Mouse (Mus musculus) CH12.LX (cell line): ENCODE data around the gene Fgd1. TPM values are rescaled to one million over a fixed set of nuclear protein-coding genes. Genes with fewer than 3 reads are reported as not detected.
A peak's percentile ranks its signal among the peaks of the same experiment; 100 is the strongest.

ENCODE experiments used
- DNase-seq: peaks from one replicate; pipeline ENCODE4 v3.0.0-alpha.2; 2013; ENCODE audit errors: extremely low read depth
- H3K27ac ChIP-seq: 2 replicates; pipeline ENCODE4 v1.5.1; 2012; ENCODE audit warnings: low read depth, mild to moderate bottlenecking, control low read depth, moderate library complexity; ENCODE audit not compliant: insufficient read depth
- H3K27me3 ChIP-seq: replicated peaks from 2 replicates; pipeline ENCODE3; 2012; ENCODE audit warnings: inconsistent platforms
- H3K36me3 ChIP-seq, 2 experiments: replicated peaks in 1 of 2; 2 replicates each; pipeline versions ENCODE3 to v1.6.1; 2012; ENCODE audit warnings: inconsistent platforms in 1 of 2, low read length in 1 of 2, mild to moderate bottlenecking in 1 of 2, mixed read lengths in 1 of 2, moderate library complexity in 1 of 2; ENCODE audit not compliant: control insufficient read depth in 1 of 2, insufficient read depth in 1 of 2
- H3K4me1 ChIP-seq, 2 experiments: 2 replicates each; pipeline ENCODE4 v1.6.1; 2012; ENCODE audit warnings: inconsistent platforms in 1 of 2, moderate library complexity in 1 of 2; ENCODE audit not compliant: insufficient read depth in 2 of 2, control insufficient read depth in 1 of 2
- H3K4me2 ChIP-seq: 2 replicates; pipeline ENCODE4 v1.6.1; 2012; ENCODE audit warnings: low read depth, mild to moderate bottlenecking, control low read depth; ENCODE audit not compliant: poor library complexity, insufficient read depth, severe bottlenecking
- H3K4me3 ChIP-seq, 3 experiments: fragments of 150-350 bp in 1 of 3; sonication (generic) in 1 of 3; replicated peaks in 1 of 3; 2 replicates each; pipeline versions ENCODE3 to v1.5.1; 2011 to 2012; ENCODE audit warnings: low read depth in 2 of 3, low read length in 2 of 3, mild to moderate bottlenecking in 2 of 3, moderate library complexity in 2 of 3, control low read depth in 1 of 3, improper control_type of control experiment in 1 of 3, inconsistent platforms in 1 of 3, mixed read lengths in 1 of 3; ENCODE audit not compliant: poor library complexity in 1 of 3
- H3K79me2 ChIP-seq: replicated peaks from 2 replicates; pipeline ENCODE4 v1.6.1; 2012; ENCODE audit warnings: mild to moderate bottlenecking, moderate library complexity; ENCODE audit not compliant: control insufficient read depth, poor library complexity, insufficient read depth, severe bottlenecking; ENCODE audit errors: extremely low read depth
- H3K9ac ChIP-seq: 2 replicates; pipeline ENCODE4 v1.6.1; 2012; ENCODE audit warnings: low read depth, mild to moderate bottlenecking, control low read depth, moderate library complexity; ENCODE audit not compliant: insufficient read depth
- H3K9me3 ChIP-seq: replicated peaks from 2 replicates; pipeline ENCODE3; 2012; ENCODE audit warnings: low read length, inconsistent platforms, mixed read lengths
- CHD1 ChIP-seq: IDR thresholded peaks from 2 replicates; pipeline ENCODE4 v1.6.1; 2012; ENCODE audit warnings: low read depth, low read length, improper control_type of control experiment, inconsistent platforms
- CHD2 ChIP-seq: IDR thresholded peaks from 2 replicates; pipeline ENCODE4 v1.6.1; 2011; ENCODE audit warnings: low read length, improper control_type of control experiment
- CTCF ChIP-seq, 2 experiments: IDR thresholded peaks in 1 of 2; conservative IDR thresholded peaks in 1 of 2; 2 replicates each; pipeline ENCODE4 v1.5.1; 2011 to 2012; ENCODE audit warnings: low read depth in 2 of 2, low read length in 2 of 2, improper control_type of control experiment in 1 of 2, inconsistent platforms in 1 of 2, mild to moderate bottlenecking in 1 of 2, moderate library complexity in 1 of 2
- E2F4 ChIP-seq: IDR thresholded peaks from 2 replicates; pipeline ENCODE4 v1.6.1; 2011; ENCODE audit warnings: low read depth, low read length, improper control_type of control experiment; ENCODE audit not compliant: insufficient replicate concordance
- ELF1 ChIP-seq: IDR thresholded peaks from 2 replicates; pipeline ENCODE4 v1.6.1; 2014; ENCODE audit warnings: low read depth, mild to moderate bottlenecking, inconsistent platforms, low read length, improper control_type of control experiment
- EP300 ChIP-seq: IDR thresholded peaks from 2 replicates; pipeline ENCODE4 v1.6.1; 2011; ENCODE audit warnings: low read length, improper control_type of control experiment
- ETS1 ChIP-seq: conservative IDR thresholded peaks from 2 replicates; pipeline ENCODE4 v1.6.1; 2012; ENCODE audit warnings: low read depth, mild to moderate bottlenecking, inconsistent platforms, low read length, improper control_type of control experiment, moderate library complexity
- GABPA ChIP-seq: IDR thresholded peaks from 2 replicates; pipeline ENCODE4 v1.6.1; 2012; ENCODE audit warnings: low read depth, low read length, improper control_type of control experiment, inconsistent platforms; ENCODE audit not compliant: insufficient replicate concordance
- HCFC1 ChIP-seq: IDR thresholded peaks from 2 replicates; pipeline ENCODE4 v1.6.1; 2012; ENCODE audit warnings: low read depth, mild to moderate bottlenecking, inconsistent platforms, low read length, improper control_type of control experiment
- JUN ChIP-seq: IDR thresholded peaks from 2 replicates; pipeline ENCODE4 v1.6.1; 2011; ENCODE audit warnings: low read depth, mild to moderate bottlenecking, low read length, improper control_type of control experiment, moderate library complexity; ENCODE audit not compliant: insufficient read depth
- JUND ChIP-seq: conservative IDR thresholded peaks from 2 replicates; pipeline ENCODE4 v1.6.1; 2011; ENCODE audit warnings: low read depth, low read length, improper control_type of control experiment
- MEF2A ChIP-seq: IDR thresholded peaks from 2 replicates; pipeline ENCODE4 v1.6.1; 2014; ENCODE audit warnings: low read depth, mild to moderate bottlenecking, inconsistent platforms, low read length, improper control_type of control experiment, borderline replicate concordance
- MXI1 ChIP-seq: IDR thresholded peaks from 2 replicates; pipeline ENCODE4 v1.6.1; 2011; ENCODE audit warnings: mild to moderate bottlenecking, low read depth, low read length, improper control_type of control experiment
- MYC ChIP-seq: IDR thresholded peaks from 2 replicates; pipeline ENCODE4 v1.6.1; 2011; ENCODE audit warnings: low read depth, mild to moderate bottlenecking, improper control_type of control experiment, low read length
- NELFE ChIP-seq: IDR thresholded peaks from 2 replicates; pipeline ENCODE4 v1.6.1; 2011; ENCODE audit warnings: low read depth, low read length, improper control_type of control experiment
- RAD21 ChIP-seq: IDR thresholded peaks from 2 replicates; pipeline ENCODE4 v1.6.1; 2011; ENCODE audit warnings: low read depth, mild to moderate bottlenecking, low read length, improper control_type of control experiment, moderate library complexity
- RCOR1 ChIP-seq: conservative IDR thresholded peaks from 2 replicates; pipeline ENCODE4 v1.6.1; 2012; ENCODE audit warnings: low read depth, mild to moderate bottlenecking, inconsistent platforms, low read length, improper control_type of control experiment
- SMC3 ChIP-seq: IDR thresholded peaks from 2 replicates; pipeline ENCODE4 v1.6.1; 2011; ENCODE audit warnings: low read depth, low read length, improper control_type of control experiment
- TBP ChIP-seq: conservative IDR thresholded peaks from 2 replicates; pipeline ENCODE4 v1.6.1; 2011; ENCODE audit warnings: low read depth, low read length, improper control_type of control experiment
- TCF12 ChIP-seq: IDR thresholded peaks from 2 replicates; pipeline ENCODE4 v1.6.1; 2014; ENCODE audit warnings: low read depth, mild to moderate bottlenecking, inconsistent platforms, low read length, improper control_type of control experiment
- USF1 ChIP-seq: IDR thresholded peaks from 2 replicates; pipeline ENCODE4 v1.6.1; 2014; ENCODE audit warnings: low read depth, mild to moderate bottlenecking, inconsistent platforms, low read length, improper control_type of control experiment
- USF2 ChIP-seq: conservative IDR thresholded peaks from 2 replicates; pipeline ENCODE4 v1.6.1; 2011; ENCODE audit warnings: low read depth, low read length, improper control_type of control experiment
- ZKSCAN1 ChIP-seq: IDR thresholded peaks from 2 replicates; pipeline ENCODE4 v1.6.1; 2012; ENCODE audit warnings: low read depth, inconsistent platforms, low read length, improper control_type of control experiment, borderline replicate concordance
- ZNF384 ChIP-seq: IDR thresholded peaks from 2 replicates; pipeline ENCODE4 v1.6.1; 2012; ENCODE audit warnings: low read depth, low read length, improper control_type of control experiment, inconsistent platforms
- dilution Hi-C: fragments of 300-500 bp; cut with MboI; formaldehyde crosslinking; loops from 2 replicates; pipeline ENCODE4 v1.14.3; 2020; ENCODE audit warnings: low sequenced_read_pairs; ENCODE audit not compliant: extremely low pct_unique_long_range_greater_than_20kb, extremely low pct_ligation_motif_present
- in situ Hi-C: fragments of 300-500 bp; cut with MboI; formaldehyde crosslinking; loops from 3 replicates; pipeline ENCODE4 v1.14.3; 2019; ENCODE audit warnings: low sequenced_read_pairs, low pct_ligation_motif_present, low pct_unique_long_range_greater_than_20kb, mixed read lengths
- polyA plus RNA-seq: library from polyadenylated mRNA; unstranded; fragments of >175 nt; gene quantifications from 2 replicates; pipeline ENCODE4 v1.2.1, GENCODE M21; 2012; ENCODE audit warnings: low read depth; ENCODE audit not compliant: insufficient read length
- total RNA-seq, 2 experiments: library from RNA; depleted of rRNA; stranded (reverse); fragments of 300-350 nt in 1 of 2; fragments of >200 nt in 1 of 2; gene quantifications; 2 replicates each; pipeline ENCODE4 v1.2.3; 2012 to 2014

Fgd1 gene
- total and polyA plus RNA-seq, 3 experiments, result 0.68 to 2.2 (median 2.2) TPM

DNA sequence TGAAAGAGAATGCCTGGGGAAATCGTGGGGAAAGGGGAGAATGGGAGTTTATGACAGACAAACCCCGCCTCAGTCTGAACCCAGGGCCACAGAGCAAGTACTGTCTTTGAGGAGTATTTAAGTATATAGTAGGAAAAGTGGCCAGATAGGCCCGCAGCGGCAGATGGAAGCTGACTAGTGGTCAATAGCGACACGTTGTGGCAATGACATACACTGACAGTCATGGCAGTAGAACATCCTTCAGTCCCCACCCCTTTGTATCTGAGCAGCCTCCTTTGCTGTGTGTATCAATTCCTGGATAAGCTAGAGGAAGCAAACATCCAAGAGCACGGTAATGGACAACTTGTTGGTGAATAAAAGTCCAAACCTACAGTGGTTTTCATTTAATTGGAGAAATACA lies 70.8 kb downstream of the Fgd1 start:
- in situ Hi-C loops (loop anchor here (10.0 to 25.0 kb wide), 2 partner anchors 152 to 454 kb away; partner anchors contain the start of gene Tro), dilution Hi-C loops (no loop called here)
- DNase-seq, result peak; percentile 55
- Histone ChIP-seq H3K36me3 (no peaks in the 10 kb centered on the region), H3K4me1 (no peaks in the 10 kb centered on the region), H3K27ac (no peak overlapping the region), H3K9ac (no peak overlapping the region; the same call in 1 of the 2 replicates), H3K9me3 (no peaks in the 10 kb centered on the region), H3K4me2 (no peak overlapping the region), H3K4me3 (no peak overlapping the region), H3K79me2 (no peaks in the 10 kb centered on the region), H3K27me3 (no peaks in the 10 kb centered on the region)
- no peak for TF ChIP-seq JUN
- no peak for TF ChIP-seq USF1
- no peak for TF ChIP-seq TBP
- no peak for TF ChIP-seq GABPA
- no peak for TF ChIP-seq ETS1
- TF ChIP-seq TCF12, result no peak
- TF ChIP-seq RCOR1, result no peak
- TF ChIP-seq HCFC1, result no peak
- no peak for TF ChIP-seq MEF2A
- TF ChIP-seq MXI1, result no peak
- peak; percentile 85 for TF ChIP-seq RAD21
- no peak for TF ChIP-seq CHD2
- peak in 1 of 2 experiments; percentile 80; a peak in 2 of 4 replicates for TF ChIP-seq CTCF (conservative IDR thresholded peaks at IDR 0.05 in 1 of 2, IDR thresholded peaks at IDR 0.05 in 1 of 2; ENCODE audit: low read depth in 2 of 2, low read length in 2 of 2)
- TF ChIP-seq ELF1, result no peak
- TF ChIP-seq JUND, result no peak
- no peak for TF ChIP-seq E2F4
- no peak for TF ChIP-seq ZKSCAN1
- no peak for TF ChIP-seq NELFE
- TF ChIP-seq CHD1, result no peak
- peak; percentile 62 for TF ChIP-seq SMC3
- TF ChIP-seq USF2, result no peak
- TF ChIP-seq EP300, result no peak
- TF ChIP-seq MYC, result no peak
- no peak for TF ChIP-seq ZNF384
